Mouse (Mus musculus): Measurements from ENCODE around the gene Cyth1.

The Cyth1 gene

DNA sequence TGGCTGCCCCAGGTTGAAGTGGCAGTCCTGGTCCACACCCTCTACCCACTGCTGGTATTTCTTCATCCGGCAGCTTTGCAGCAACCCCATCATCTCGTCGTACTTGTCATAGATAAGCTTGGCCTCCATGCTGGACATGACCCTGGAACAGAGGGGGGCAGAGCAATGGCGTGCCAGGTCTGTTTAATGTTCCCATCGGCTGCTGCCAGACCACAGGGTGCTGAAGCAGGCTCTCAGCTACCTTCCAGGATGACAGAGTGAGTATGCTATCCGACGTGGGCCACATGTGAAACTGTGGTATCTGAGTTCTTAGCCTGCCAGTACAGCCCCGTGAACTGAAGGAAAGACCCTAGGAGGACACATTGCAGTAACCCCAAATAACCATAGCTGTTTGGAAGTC lies 129.6 kb downstream of the Cyth1 start:
- DNase-seq (ENCODE audit: low read depth, low spot score), result no peak

DNA sequence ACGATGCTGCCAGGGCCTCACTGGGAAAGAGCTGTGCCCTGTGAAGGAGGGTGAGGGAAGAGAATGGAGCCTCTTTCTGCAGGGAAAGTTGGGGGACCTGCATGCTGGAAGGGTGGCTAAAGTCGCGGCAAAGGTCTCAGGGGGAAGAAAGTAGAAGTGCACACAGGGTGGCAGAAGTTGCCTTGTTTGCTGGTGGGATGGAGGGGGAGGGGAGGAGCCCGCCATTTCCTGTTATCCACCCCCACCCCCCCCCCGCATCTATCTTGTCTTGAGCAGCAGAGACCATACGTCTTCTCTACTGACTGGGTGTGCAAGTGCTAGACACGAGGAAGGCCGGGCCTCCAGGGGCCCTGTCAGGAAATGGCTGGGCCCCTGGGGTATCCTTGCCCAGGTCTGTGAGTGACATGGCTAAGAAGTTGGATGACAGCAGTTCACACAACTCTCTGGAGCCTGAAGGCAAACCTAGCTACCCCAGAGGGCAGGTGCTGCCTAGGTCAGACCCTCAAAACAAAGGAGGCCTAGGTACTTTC lies 133.7 kb downstream of the Cyth1 start:
- no peak for DNase-seq (ENCODE audit: low read depth, low spot score)

DNA sequence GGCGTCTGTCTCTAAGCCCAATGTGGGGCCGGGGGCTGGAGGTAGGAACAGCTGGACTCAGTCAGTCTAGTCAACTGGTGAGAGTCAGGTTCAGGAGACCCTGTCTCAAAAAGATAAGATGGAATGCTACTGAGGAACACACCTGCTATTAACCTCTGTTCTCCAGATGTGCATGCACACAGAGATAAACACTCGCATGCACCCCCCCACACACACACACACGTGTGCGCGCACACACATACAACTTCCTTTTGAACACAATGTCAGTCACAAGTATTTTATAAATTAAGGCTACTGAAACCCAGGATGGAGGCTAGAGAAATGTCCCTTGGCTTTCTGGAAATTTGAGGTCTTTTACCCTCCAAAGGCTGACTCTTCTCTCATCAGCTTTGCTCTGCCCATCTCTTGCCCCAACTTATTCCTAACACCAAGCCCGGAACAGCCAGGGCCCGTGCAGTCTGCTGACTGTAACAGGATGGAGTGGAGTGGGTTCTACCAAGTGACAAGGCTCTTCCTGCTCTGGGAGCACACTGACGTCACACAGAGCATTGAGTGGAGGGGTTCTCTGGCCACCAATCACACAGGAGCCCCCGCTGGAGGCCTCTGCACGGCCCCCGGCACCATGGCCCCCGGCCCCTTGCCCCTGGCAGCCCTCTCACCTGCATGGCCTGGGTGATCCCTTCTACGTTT lies 134.7 kb downstream of the Cyth1 start:
- DNase-seq (ENCODE audit: low read depth, low spot score), result no peak

DNA sequence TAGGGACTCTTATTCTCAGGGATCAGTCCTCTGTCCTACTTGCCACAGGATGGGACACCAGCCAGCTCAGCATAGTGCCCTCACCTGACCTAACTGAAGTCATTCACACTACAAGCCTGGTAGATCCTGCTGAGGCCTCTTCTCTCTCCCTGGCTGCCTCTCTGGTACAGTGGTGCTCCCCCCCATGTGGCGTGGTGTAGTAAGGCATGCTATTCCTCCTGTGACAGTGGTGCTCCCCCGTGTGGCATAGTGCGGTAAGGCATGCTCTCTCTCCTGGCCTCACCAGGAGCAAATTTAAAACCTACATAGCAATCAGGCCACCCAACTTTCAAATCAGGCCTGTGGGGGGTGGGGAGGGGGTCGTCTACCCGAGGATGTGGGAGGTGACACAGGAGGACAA lies 144.4 kb downstream of the Cyth1 start:
- DNase-seq (ENCODE audit: low read depth, low spot score), result peak; percentile 53

DNA sequence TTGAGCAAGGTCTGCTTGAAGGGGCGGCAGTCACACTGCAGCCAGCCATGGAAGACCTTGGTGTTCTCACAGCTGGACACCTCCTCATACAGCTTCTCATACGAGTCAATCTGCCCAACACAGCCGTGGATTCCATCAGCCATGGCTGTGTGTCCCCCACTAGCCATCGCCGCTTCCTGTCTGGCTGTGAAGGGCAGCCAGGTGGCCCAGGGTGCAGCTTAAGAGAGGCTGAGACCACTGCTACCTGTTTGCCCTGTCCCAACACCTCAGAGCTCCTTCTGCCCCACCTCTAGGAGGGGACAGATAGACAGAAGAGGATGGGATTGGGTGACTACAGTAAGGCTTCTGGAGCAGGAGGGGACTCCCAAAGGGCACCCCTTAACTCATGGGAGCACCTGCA lies 145.0 kb downstream of the Cyth1 start:
- no peak for DNase-seq (ENCODE audit: low read depth, low spot score)

DNA sequence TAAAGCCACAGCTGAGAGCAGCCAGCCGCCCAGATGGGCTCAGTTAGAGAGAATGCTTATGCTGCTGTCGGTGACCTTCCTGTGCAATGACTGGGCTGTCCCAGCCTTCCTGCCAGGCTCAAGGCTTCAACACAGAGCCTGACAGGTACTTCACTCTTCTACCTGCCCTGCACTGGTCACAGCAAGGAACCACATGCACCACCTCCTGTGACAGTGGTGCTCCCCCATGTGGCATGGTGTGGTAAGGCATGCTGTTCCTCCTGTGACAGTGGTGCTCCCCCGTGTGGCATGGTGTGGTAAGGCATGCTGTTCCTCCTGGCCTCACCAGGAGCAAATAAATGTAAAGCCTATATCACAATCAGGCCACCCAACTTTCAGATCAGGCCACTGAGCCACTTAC lies 145.6 kb downstream of the Cyth1 start:
- DNase-seq (ENCODE audit: low read depth, low spot score), result peak; percentile 52

DNA sequence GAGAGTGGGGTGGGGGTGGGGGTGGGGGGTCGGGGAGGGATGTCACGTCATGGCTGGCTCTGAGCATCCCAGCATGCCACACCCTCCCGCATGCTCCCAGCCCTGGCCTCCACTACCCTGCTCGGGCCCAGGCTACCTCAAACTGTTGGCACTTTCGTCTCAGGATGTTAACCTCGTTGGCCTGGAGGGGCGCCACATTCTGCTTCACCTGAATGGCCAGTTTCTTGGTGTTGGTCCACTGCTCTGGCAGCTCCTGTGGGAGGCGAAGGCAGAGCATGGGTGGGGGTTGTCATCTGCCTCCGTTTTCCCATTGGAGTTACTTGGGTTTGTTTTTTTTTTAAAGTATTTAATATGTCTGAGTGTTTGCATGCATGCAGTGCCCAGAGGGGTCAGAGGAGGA lies 147.3 kb downstream of the Cyth1 start:
- DNase-seq (ENCODE audit: low read depth, low spot score), result no peak

DNA sequence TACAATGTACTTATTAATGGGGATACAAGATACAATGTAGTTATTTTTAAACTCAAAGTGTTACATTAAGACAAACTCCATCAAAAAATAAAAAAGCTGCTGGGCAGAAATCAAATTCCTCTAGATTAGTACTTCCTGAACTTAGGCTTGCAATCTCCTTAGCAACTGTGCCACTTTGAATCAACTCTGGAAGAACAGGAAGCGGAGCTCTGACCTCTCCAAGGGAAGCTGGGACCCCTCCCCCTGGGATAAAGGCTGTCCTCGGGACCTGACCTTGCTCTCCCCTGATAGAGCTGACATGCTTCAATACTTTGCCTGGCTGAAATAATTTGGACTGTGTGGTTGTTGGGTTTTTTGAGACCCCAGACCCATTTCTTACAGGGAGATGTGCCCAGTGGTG lies 151.7 kb downstream of the Cyth1 start:
- DNase-seq (ENCODE audit: low read depth, low spot score), result no peak

DNA sequence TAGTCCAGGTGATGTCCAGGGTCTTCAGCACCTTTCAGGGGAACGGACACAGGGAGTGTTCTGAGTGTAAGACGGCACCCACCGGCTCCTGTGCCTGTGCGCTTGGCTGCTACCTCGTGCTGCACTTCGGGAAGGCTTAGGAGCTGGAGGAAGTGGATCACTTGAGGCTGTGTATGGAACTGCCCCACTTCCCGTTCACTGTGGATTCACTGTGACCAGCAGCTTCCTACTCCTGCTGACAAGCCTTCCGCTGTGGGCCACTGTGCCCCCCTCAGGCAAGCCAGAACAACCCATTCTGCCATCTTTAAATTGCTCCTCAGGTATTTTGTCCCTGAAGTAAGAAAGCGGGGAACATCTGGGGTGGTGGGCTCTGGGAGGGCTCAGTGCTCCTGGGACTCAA lies 153.4 kb downstream of the Cyth1 start:
- DNase-seq (ENCODE audit: low read depth, low spot score), result no peak

DNA sequence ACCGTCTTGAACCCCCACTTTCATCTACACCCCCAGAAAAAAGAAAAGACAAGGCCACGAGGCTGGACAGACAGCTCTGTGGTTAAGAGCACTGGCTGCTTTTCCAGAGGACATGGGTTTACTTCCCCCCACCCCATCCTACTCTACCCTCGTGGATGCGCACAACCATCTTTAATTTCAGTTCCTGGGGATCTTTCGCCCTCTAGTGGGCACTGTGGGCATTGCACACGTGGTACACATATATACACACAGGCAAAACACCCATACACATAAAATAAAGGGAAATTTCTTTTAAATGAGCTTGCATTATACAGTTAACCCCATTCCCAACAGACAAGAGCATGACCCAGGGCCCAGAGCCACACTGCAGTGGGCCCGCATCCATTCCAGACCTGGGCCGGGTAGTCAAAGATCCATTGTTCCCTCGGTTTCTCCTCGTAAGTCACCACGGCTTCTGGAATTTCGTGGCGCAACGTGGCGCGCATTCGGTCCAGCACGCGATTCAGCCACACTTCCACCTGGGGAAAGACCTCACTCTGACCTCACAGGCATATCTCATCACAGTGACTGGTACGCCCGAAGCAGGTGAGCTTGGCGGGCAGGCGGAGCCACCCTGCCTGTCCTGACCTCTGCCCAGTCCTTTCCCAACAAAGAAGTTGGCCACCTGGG lies 157.3 kb downstream of the Cyth1 start:
- no peak for DNase-seq (ENCODE audit: low read depth, low spot score)

DNA sequence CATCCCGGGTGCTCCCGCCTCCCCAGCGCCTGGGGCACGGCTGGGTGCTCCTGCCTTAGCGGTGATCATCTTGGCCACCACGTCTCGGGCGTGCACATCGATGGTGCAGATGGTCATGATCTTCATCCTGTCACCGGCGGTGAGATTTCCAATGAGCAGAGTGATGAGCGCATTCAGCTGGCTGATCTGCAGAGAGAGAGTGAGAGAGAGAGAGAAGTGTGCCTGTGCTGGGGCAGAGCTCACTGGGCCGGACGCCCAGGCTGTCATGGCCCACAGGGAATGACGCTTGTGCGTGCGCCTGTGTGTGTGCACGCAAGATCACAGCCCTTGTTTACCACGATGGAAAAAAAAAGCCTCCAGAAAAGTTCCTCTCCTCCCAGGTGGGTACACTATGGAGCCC lies 159.5 kb downstream of the Cyth1 start:
- DNase-seq (ENCODE audit: low read depth, low spot score), result no peak

DNA sequence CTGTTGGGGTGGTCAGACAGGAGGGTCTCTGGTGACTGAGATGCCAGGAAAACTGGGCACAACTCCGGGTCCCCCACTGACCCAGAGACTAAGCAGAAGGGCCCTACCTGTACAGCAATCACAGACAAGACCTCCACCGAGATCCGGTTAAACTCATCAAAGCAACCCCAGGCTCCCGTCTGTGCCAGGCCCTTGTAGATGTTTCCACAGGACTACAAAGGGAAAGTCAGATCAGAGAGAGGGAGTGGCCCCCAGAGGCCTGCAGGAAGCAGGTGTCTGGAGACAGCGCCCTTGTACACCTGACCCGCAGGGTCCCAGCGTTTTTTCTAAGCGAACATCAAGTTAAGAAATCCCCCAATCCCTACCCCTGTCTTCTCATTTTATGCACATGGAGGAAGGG lies 162.4 kb downstream of the Cyth1 start:
- DNase-seq (ENCODE audit: low read depth, low spot score), result no peak

DNA sequence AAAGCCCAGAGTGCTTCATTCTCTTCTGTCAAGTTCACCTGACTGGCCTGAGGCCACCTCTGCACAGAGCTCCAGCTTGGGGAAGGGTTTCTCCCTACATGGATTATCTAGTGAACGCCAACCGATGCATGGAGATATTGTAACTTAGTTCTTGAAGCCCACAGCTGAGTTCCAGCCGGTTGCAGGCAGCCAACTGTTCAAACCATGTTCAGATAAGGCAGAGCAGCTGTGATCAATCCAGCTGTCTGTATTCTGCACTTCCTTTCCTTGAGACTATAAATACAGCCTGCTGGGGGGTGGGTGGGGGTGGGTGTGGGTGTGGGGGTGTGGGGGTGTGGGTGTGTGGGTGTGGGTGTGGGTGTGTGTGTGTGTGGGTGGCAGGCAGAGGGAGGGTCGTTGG lies 163.2 kb downstream of the Cyth1 start:
- DNase-seq (ENCODE audit: low read depth, low spot score), result no peak

DNA sequence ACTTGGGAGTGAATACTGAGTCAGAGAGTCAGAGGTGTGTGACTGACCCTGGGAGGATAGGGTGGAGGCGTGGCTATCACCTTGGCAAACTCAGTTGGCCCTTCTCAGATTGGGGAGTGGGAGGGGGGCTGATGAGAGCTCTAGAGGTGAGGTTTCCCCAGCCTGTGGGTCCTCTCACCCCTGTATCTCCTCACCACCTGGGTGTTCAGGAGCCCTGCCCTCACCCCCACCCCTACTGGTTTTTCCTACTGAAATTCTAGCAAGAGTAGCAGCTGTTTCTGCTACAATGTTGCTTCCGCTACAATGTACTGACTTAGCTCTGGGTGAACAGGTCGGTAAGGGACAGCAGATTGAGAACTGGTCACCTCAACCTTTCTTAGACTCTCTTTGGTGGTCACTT lies 164.1 kb downstream of the Cyth1 start:
- DNase-seq (ENCODE audit: low read depth, low spot score), result no peak

DNA sequence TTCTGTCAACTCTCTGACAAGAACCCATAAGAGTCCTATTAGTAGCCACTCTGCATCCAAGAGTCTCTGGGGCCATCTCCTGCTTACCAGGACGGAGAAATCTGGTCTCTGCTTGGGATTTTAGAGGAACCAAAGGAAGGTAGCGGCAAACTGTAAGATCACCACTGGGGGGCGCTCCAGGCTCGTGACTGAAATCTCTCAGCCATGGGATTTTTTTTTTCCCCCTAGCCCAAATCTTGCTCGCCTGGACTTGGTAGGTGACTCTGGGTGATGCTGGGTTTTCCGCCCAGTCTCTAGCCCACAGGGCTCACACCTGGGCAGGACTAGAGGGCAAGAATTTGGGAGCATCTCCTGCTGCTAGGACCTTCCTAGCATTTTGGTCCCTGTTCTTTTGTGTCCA lies 164.6 kb downstream of the Cyth1 start:
- DNase-seq (ENCODE audit: low read depth, low spot score), result no peak

DNA sequence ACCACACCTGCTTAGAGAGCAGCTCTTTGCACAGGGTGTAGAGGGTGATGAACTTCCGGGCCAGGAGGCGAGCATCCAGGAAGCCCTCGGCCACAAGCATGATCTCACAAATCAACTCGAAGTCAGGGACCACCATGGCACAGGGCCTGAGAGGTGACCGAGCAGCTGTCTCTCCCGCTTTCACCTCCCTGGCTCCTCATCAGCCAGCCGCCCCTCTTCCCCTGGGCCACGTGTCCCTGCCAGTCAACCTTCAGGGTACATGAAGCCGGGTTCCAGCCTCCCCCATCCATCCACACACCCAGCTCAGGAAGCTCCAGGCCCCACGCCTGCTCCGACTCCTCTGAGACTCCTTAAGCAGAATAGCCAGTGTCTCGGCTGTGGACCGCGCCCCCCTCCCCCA lies 166.1 kb downstream of the Cyth1 start:
- DNase-seq (ENCODE audit: low read depth, low spot score), result no peak

Data from telencephalon, adult 2 months (tissue).